Mouse (Mus musculus) T-helper 2 cell (primary cell): Measurements from ENCODE around the gene Ablim1.

Experiments used
- in situ Hi-C: fragments of 300-600 bp; cut with MboI, MseI; formaldehyde crosslinking; loops from one replicate; pipeline ENCODE4 v1.15.1; 2025; ENCODE audit warnings: high pct_unique_total_duplicates

The Ablim1 gene

DNA sequence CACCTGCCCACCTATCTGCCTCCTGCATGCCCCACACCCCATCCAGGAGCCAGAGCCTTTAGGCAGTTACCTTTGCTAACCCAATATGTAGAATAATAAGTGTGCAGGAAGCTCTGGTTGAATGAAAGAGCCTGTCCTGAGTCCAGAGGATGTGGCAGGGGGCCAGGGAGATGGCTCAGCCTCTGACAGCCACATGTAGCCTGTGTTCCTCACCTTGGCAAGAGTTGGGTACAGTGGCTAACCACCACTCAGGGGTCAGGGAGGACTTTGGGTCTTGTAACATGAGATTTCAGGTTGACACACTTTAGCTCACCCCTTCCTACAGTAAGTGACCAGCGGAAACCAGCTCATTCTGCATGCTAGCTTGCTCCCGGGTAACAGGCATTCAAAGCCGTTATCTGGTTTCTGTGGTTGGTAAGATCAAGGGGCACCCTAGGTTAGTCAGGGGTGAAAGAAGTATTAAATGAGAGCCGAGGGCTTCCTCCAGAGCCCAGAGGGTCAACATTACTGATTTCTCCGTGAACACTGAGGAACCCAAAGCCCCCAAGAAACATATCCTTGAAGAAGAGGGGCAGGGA, 210.5 kb downstream of the Ablim1 start:
- in situ Hi-C loops = no loop called here

DNA sequence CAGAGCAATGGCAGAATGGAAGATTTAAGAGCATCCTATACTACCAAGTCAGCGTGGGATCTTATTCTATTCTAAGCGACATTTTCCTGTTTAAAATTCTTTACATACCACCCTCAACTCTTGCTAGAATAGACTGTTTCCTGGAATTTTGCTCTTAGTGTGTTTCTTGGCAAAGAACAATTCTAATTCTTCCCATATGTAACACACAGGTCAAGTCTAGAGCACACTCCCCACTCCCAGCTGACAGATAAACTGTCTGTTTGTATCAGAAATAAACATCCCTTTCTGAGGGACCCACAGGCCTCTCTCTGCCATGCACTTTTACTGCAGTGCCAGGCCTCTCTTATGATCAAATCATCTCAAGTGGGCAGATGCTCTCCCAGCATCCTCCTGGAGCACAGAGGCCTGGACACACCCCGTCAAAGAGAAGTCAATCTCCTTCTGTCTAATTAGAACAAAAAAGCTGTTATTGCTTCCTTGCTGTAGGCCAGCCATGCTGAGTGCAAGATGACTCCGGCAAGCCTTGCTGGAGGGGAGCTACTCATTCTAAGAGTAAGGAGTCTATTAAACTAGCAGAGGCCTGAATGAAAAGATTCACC, 211.3 kb downstream of the Ablim1 start:
- in situ Hi-C loops = no loop called here

DNA sequence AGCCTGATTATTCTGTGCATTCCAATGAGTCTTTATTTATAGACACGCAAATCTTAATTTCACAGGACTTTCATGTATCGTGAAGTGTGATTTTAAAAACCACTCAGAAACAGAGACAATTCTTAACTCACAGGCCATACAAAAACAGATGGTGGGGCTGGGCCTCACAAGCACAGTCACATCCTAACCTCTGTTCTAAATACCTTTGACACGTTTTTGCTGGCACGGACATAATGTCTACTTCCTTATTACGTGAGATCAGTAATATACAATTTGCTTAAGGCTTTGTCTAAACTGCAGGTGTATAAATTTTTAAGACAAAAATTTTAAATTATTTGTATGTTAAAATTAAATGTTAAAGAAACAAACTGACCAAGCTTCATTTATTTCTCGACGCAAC, 212.7 kb downstream of the Ablim1 start:
- in situ Hi-C loops = no loop called here

DNA sequence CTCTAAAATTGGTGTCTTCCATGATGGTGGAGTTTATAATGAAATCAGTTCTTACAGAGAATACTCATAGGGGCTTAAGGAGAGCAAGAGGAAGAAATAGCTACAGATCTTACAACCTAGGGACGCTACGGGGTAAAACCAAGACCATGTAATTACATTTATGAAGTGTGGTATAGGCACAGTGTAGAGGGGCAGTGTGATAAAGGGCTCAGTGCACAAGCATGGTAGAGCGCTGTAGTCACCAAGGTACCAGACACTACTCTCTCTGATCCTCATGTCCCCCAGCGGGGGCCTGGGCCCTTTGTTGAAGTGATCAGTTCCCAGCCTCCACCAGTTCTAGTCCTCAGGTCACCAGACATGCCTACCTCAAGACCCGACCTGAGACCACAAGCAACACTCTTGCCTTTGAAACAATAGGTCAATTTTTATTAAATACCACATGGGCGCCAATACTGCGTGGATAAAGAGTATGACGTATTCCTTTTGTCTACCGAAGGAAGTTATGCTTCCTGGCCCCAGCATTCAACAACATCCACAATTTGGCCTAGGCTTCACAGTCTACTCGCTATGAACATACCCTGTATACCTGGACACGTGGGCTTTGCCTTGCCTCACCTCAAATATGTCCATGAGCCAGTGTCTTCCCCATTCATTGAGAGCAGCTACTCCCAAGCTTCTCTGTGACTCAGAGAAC, 213.8 kb downstream of the Ablim1 start:
- in situ Hi-C loops = no loop called here

DNA sequence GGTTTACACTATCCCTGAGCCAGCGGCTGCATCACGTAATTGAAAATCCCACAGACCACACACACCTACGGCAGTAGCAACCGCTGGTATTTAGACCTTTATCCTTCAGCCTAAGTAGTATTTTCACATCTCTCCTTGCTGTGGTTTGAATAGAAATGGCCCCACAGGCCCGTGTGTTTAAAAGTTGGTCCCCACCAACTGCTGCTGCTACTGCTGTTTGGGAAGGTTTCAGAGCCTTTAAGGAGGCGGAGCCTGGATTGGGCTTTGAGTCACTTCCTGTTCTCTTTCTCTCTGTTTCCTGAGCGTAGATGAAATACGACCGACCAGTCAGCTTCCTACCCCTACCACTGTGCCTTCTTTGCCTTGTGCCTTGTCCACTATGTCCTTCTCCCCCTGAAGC, 214.7 kb downstream of the Ablim1 start:
- in situ Hi-C loops = no loop called here

DNA sequence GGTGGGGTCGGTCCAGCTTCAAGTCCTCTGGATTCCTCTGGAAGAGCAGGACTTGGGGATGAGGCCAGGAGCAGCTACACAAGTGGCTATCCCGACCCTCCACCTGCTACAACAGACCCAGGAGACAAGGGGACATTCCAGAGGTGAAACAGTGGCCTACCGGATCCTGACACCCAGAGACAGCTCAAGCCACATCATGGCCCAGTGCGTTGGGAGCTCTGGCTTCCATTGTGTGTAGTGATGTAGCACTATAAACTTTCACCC, 215.7 kb downstream of the Ablim1 start:
- in situ Hi-C loops = no loop called here

DNA sequence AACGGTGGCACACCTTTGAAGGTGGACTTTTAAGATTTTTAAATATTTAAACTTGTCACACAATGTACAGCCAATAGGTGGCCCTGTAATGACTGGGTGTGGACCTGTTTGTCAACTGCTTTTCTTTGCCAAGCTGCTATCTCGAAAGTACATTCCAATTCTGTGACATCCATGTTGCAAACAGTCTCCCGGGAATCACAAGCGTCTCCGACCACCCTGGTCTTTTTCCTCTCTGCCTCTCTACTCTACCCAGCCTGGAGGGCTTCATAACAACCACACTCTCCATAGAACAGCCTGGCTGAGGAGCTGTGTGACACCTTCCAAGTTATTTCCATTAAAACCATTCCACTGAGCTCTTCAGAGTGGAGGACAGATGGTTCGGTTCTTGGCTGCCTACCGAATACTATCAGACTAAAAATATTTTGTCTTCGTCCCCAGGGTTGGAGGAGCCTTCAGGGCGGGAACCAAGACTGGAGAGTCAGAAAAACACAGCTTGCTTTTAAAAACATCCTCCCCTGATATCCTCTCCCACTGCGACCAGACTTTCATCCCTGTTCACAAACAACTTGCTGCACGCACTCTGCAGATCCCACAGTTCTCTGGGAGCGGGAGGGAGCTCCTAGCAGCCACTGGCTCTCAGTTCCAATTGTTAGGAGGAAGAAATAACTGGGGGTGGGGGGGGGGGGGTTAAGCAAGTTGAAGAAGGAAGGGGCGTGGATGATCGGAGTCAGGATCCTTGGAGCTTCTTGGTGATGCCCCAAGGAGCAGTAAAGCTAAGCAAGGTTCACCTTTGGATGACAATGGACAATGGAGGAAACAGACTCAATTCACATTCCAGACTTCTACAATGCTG, 216.3 kb downstream of the Ablim1 start:
- in situ Hi-C loops = no loop called here

DNA sequence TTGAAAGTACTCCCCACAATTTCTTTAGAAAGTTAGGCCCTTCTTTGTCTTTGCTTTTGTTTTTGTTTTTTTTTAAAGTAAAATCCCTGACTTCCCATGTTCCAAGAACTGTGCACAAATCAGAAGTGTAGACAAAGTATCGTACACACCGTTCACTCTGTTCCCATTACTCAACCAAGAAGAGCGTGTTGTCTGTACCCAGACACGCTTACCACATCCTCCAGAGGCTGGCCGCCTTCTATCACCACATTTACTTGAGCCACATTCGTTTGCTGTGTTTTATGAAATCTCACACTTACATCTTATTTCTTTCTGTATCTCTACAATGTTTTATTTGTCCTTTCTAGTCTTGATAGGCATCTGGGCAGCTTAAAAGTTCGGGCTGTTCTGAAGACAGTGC, 219.4 kb downstream of the Ablim1 start:
- in situ Hi-C loops = no loop called here

DNA sequence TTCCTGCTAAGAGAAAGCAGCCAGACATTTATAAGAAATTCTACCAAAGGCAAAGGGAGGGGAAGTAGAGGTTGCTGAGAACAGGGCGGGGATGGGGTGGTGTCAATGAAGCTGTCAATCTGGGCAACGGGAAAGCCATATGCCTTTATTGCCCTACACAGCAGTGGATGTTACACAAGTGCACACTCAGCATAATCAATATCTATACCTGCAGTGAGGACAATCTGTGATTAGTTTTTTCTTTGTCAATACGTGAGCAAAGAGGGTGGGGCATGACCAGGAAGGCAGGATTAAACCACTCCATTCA, 221.1 kb downstream of the Ablim1 start:
- in situ Hi-C loops = no loop called here

DNA sequence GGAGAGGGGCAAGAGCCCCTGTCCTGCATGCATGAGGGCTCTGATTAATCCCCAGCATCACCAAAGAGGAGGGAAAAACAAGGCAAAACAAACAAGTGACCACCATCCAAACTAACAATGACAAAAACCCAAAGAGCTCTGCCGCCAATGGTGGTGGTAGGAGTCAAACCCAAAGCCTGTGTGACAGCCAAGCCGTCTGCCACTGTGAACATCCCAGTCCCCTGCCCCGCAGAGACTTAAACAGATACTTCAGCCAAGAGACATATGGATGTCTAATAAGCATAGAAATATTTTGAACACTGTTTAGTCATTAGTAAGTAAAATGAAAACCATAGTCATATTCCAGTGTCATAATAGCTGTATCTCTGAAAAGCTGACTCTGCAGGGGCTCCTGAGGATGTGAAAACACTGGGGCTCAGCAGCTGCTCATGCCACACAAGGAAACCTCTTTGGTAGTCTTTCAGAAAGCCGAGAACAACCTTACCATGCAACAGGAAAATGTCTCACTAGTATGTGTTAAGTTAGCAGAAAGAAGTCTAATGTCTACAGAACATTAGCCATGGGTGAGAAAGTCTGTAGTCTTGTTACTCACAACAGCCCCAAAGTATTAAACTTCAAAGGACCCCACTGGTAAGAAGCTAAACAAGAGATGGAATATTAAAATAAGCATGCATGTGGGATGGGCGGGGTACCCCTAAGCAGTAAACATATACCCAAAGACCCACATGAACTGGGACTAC, 221.6 kb downstream of the Ablim1 start:
- in situ Hi-C loops = no loop called here

DNA sequence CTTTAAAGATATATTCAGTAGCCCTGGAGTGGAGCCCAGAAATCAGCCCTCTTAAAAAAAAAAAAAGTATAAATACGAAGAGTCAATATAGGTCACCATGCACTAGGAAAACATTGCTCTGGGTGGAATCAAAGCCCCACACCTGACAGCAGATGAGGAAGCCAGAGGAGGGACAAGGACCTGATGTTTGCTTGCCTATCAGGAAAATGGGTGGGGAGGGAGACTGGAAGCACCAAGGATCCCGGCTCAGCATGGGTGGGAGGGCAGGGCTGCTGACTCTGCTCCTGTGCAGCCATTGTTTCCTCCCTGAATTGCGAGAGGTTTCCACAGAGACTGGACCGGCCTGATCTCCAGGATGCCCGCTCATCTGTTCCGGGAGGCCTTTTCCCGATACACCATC, 223.4 kb downstream of the Ablim1 start:
- in situ Hi-C loops = no loop called here

DNA sequence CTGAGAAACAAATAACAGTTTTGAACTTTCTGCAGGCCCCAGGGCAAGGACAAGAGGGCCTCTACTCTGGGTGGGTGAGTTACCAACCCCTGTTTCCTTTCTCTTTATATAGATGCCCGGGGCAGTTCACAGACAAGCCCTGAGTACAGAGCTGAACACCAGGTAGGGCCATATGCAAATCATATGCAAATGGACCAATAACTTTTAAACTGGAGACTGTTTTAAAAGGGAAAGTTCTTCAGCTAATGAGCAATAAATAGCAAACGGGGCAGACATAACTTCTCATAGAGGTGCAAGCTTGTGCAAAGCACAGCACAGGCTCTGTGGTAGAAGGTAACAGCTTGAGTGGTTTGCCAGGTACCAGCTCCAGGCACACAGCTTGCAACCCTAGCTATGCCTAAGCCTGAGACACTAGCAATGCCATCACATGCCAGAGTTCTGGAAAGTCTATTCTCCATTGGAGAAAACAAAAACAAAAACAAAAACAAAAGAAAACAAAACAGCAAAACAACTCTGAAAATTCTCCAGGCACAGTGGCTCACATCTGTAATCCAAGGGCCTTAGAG, 225.8 kb downstream of the Ablim1 start:
- in situ Hi-C loops = no loop called here

DNA sequence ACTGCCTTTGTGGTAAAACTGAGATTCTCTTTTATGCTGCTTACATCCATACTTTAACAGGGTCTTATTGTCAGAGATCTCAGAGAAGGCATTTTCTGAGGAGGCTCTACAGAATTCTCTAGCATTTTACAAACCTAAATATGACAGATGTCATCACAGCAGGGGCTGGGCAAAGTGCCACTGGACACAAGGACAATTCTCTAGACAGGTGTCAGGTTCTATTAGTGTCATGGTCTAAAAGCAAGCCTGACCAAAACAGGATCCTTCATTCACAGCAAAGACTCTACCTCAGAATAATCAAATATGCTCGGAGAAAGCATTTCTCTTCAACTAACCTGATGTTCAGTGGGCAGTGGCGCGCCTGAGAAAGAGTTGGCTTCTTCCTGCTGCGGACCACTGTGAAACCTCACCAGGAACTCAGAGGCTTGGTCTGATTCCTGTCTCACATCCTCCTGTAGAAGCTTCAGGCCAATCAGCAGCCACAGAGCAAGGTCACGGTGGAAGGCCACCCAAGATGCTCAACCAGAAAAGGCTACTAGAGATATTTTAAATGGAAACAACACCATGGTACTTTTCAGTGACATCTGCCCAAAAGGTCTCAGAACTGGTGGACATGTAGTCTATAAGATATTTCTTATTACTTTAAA, 230.1 kb downstream of the Ablim1 start:
- in situ Hi-C loops = no loop called here

DNA sequence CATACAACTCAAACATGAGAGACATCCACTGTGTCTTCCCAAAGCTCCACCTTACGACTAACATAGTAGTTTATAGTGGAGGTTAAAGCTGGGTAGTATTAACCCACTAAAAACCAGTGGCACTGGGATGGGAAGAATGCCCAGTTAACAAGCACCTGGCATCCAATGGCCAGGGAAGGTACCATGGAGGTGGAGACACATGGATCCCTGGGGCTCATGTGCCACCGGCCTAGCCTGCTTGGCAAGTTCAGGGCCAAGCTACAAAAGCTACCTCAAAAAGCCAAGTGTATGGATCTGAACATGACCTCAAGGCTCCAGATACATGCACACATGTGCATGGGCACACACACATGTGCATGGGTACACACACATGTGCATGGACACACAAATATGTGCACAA, 230.8 kb downstream of the Ablim1 start:
- in situ Hi-C loops = no loop called here

DNA sequence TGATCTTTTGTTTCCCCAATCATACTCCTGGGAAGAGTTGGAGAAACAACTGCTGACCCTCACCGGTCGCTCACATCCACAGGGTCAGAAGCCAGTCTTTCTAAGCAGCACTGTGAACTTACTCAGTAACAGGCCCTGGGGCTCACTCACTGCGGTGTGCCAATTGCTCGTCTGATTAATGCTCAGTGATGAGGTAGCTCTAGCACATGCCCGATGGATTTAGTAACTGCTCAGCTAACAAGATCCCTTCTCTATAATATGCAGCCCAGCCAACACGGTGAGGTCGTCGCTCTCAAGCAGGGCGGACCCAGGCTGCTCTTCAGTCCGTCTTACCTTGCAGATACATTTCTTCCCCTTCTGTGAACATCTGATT, 231.6 kb downstream of the Ablim1 start:
- in situ Hi-C loops = no loop called here

DNA sequence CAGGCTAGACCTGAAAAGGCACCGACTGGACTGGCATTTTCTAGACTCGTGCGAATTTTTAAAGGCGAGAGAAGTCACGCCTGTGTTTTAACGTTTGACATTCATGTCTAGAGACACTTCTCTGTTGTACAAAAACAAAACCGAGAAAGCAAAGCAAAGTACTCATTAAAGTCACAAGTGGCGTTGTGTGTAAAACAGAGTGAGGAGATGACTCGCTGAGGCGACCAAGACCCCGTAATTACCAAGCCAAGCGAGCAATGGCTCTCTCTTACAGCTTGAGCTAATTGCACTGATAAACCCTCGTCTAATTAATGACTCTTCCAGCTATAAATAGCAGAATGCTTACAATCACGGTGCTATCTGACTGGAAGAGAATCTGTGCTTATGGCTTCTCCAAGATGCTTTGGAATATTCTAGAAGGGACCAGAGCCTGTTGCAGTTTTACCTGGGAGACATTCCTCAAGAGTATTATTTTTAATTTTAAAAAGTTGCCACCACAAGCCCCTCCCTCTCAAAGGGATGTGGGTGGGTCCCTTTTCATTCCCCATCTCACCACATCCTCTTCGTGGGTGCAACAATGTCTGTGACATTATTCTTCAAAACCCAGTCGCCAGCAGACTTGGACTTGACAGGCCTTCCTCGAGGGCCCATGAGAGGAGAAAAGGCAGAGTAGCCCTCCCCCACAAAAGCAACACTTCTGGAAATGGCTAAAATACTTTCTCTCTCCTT, 232.1 kb downstream of the Ablim1 start:
- in situ Hi-C loops = no loop called here

DNA sequence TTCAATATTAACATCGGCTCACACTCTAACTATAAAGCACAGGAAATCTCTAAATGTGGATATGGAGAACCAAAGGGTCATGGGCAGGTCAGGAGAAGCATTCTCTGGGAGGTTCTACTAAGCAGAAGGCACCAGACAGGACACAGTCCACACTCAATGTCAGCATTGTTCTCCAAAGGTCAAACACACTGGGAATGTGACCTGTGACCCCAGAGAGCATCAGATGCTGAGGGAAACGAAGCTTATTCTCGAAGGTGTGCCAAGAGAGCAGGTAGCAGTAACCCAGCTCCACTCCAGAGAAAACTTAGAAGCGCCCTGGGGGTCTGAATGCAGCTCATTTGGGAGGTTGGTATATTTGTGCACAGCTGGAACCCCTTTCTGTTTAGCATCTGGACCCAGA, 233.2 kb downstream of the Ablim1 start:
- in situ Hi-C loops = no loop called here

DNA sequence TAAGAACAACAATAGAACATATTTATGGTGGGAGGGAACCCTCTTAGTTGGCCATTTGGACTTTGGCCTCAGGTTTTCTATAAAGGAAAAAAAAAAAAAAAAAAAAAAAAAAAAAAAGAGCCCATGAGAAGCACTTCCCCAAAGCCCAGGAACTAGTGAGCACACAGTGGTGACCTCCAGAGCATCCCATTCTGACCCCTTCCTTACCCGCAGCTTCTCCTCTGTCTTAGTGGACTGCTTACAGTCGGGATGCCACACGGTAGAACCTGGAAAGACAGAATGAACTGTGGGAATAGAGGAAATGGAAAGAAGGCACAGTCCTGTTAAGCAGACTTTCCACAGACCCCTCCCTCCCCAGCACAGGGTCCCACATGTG, 235.1 kb downstream of the Ablim1 start:
- in situ Hi-C loops = no loop called here

DNA sequence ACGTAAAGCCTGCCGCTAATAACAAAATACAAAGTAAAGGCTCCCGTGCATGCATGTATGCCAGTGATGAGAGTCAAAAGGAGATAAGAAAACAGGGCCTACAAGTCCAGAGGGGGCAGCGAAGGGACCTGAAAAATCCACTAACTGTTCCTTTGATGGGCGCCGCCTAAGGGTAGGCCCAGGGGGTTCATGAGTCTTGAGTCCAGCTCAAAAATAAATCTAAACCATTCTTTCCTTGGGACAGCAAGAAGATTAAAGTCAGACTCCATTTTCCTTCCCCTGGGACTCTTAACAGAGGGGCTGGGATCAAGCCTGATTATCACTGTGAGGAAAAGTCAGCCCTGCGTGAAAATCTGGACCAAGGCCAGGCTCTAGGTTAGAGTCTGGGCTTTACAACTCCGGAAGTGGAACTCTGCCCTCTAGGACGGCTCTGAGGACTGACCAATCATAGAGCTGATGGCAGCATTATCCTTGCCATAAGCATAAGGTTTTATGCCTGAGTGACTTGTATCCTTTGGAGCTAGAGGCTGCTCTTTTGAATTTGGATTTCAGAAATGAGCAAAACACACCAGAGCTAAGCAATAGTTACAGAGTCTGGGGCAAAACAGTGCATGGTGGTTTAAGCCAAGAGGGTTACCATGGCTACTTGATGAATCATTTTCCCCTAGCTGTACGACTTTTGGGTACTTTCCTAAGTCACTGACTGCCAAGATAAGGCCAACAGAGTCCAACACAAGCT, 235.7 kb downstream of the Ablim1 start:
- in situ Hi-C loops = no loop called here
